Mouse (Mus musculus): ENCODE results near the gene Rfx8.

DNA sequence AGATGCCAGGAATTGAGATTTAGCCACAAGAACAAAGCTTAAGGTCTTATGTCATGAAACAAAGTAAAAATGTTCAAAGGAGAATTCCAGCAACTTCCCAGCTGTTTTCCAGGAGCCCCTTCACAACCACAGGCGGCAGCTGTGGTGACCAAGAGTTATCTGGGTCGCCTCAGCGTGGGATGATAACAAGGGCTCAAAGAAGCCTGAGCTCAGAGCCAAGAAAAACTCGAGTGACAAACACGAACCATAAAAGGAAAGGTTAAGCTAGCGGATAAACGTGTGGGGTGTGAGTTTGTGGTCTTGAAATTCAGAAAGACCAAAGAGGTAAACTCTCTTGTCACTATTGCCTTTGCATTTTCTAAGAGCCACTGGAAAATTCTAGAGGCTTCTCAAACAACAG, 25.7 kb upstream of the Rfx8 start:
- TF ChIP-seq ZNF384 (IDR thresholded peaks at IDR 0.05; ENCODE audit: low read depth, low read length) (no peak), ZC3H11A (IDR thresholded peaks at IDR 0.05; ENCODE audit: borderline replicate concordance, low read depth, low read length) (no peak), MAFK (IDR thresholded peaks at IDR 0.05; ENCODE audit: insufficient read depth, low read depth, low read length) (no peak)

Data from ES-E14 (cell line).